Mouse (Mus musculus) left cerebral cortex, postnatal 10 days (tissue): Measurements from ENCODE around the gene Lgals8. TPM values are rescaled to one million over a fixed set of nuclear protein-coding genes. Genes with fewer than 3 reads are reported as not detected.

Source experiments
- DNase-seq, 2 experiments: peaks; one replicate each; pipeline ENCODE4 v3.0.0; 2021 to 2022; ENCODE audit warnings: low spot score in 2 of 2, mixed read lengths in 1 of 2; ENCODE audit errors: extremely low spot score in 1 of 2
- intact Hi-C: fragments of 180-260 bp; cut with DNase I; formaldehyde crosslinking; loops from one replicate; pipeline ENCODE4 v1.15.1; 2025
- total RNA-seq, 2 experiments: library from RNA; stranded (reverse); gene quantifications; 2 replicates each; pipeline ENCODE4 v1.2.3; 2021

Gene Lgals8
- total RNA-seq, 2 experiments from 2014 or later = 25.4 to 27.0 TPM

GRCm38 (mm10) chr13:12462623-12463022, 2.1 kb downstream of the Lgals8 start:
- intact Hi-C loops = no loop called here
- no peak for DNase-seq

GRCm38 (mm10) chr13:12461730-12462119, 3.0 kb downstream of the Lgals8 start:
- DNase-seq = peak in 1 of 2 experiments; percentile 23
- intact Hi-C loops = no loop called here

GRCm38 (mm10) chr13:12460881-12461729, 3.6 kb downstream of the Lgals8 start:
- DNase-seq = peak; percentile 80 to 97
- intact Hi-C loops = no loop called here

GRCm38 (mm10) chr13:12460443-12460842, 4.3 kb downstream of the Lgals8 start:
- peak; percentile 23 to 53 for DNase-seq
- intact Hi-C loops = no loop called here

GRCm38 (mm10) chr13:12456711-12457110, 8.0 kb downstream of the Lgals8 start:
- DNase-seq = no peak
- intact Hi-C loops = no loop called here

GRCm38 (mm10) chr13:12454686-12455390, 9.9 kb downstream of the Lgals8 start:
- no peak for DNase-seq
- intact Hi-C loops = no loop called here

- intact Hi-C loops = no loop called here
- no peak for DNase-seq
These were observed 11.6 kb downstream of the Lgals8 start for GRCm38 (mm10) chr13:12453150-12453549.

- intact Hi-C loops = no loop called here
- peak; percentile 20 to 40 for DNase-seq
These were observed 22.6 kb downstream of the Lgals8 start for GRCm38 (mm10) chr13:12442008-12442587.

GRCm38 (mm10) chr13:12440813-12441212, 23.9 kb downstream of the Lgals8 start:
- DNase-seq = no peak
- intact Hi-C loops = no loop called here

- DNase-seq = no peak
- intact Hi-C loops = no loop called here
These were observed 25.2 kb downstream of the Lgals8 start for GRCm38 (mm10) chr13:12439586-12439985.

GRCm38 (mm10) chr13:12433843-12434242, 30.9 kb downstream of the Lgals8 start:
- no peak for DNase-seq
- intact Hi-C loops = no loop called here

- intact Hi-C loops = no loop called here
- no peak for DNase-seq
These were observed 36.2 kb downstream of the Lgals8 start for GRCm38 (mm10) chr13:12428556-12428955.

- intact Hi-C loops = no loop called here
These were observed 44.1 kb downstream of the Lgals8 start for GRCm38 (mm10) chr13:12420596-12420995.

GRCm38 (mm10) chr13:12412016-12412415, 52.7 kb downstream of the Lgals8 start:
- intact Hi-C loops = no loop called here
- DNase-seq = peak in 1 of 2 experiments; percentile 14

More at GRCm38 (mm10) chr13:12420596-12420995, 44.1 kb downstream of the Lgals8 start:
- DNase-seq = no peak

GRCm38 (mm10) chr13:12408343-12409066, 56.2 kb downstream of the Lgals8 start:
- intact Hi-C loops = loop anchor here (10.0 kb wide), 1 partner anchor 684 kb away; no protein-coding TSS in a partner anchor
- no peak for DNase-seq

GRCm38 (mm10) chr13:12395571-12395970, 69.2 kb downstream of the Lgals8 start:
- DNase-seq = peak in 1 of 2 experiments; percentile 34
- intact Hi-C loops = no loop called here

- intact Hi-C loops = no loop called here
- peak; percentile 93 to 95 for DNase-seq
These were observed 69.9 kb downstream of the Lgals8 start, which contains the start of gene Heatr1 for GRCm38 (mm10) chr13:12394609-12395505. TSS of gene Heatr1 (plus strand) at chr13:12395027.
